Mouse (Mus musculus): Measurements from ENCODE around the gene Pde3b. TPM values are rescaled to one million over a fixed set of nuclear protein-coding genes. Genes with fewer than 3 reads are reported as not detected.

Pde3b gene
- total RNA-seq, 2 experiments from 2014 or later: 8.5 to 9.7 TPM

Other genes starting within 250 kb of the Pde3b start
- gene Copb1, start 160.6 kb upstream of the Pde3b start, total RNA-seq (2021): 10 to 100 TPM; 69.5 to 79.5 TPM
- 100 to 1,000 TPM; 120 to 126 TPM for gene Psma1, start 139.2 kb upstream of the Pde3b start, total RNA-seq (2021)
- 1 to 10 TPM in 1 of 2 experiments, under 1 TPM in 1; 0.78 to 1.5 TPM for gene Cyp2r1, start 147.7 kb downstream of the Pde3b start, total RNA-seq (2021)
- gene Calca, start 221.1 kb downstream of the Pde3b start, total RNA-seq (2021): not detected

Measured in gastrocnemius, postnatal 4 days (tissue).